Mouse (Mus musculus) hindbrain, postnatal 0 days (tissue): ENCODE data around the gene Wdr27. TPM values are rescaled to one million over a fixed set of nuclear protein-coding genes. Genes with fewer than 3 reads are reported as not detected.

ENCODE experiments used
- ATAC-seq: fragments of 200-750 bp; cut with Nextera tagmentation; 2 replicates; pipeline ENCODE4 v1.8.0; 2017; ENCODE audit warnings: mild to moderate bottlenecking, moderate TSS enrichment, moderate library complexity
- DNase-seq: peaks from one replicate; pipeline ENCODE4 v3.0.0-alpha.2; 2015; ENCODE audit warnings: low spot score
- H3K27ac ChIP-seq: fragments of 300-500 bp; sonication (generic); 2 replicates; pipeline ENCODE4 v1.5.1; 2014; ENCODE audit warnings: mild to moderate bottlenecking
- H3K27me3 ChIP-seq: fragments of 300-500 bp; sonication (generic); 2 replicates; pipeline ENCODE4 v1.6.1; 2014; ENCODE audit warnings: low read length, mixed read lengths; ENCODE audit not compliant: insufficient read depth
- H3K36me3 ChIP-seq: fragments of 300-500 bp; sonication (generic); 2 replicates; pipeline ENCODE4 v1.6.1; 2014; ENCODE audit warnings: low read length, mixed read lengths; ENCODE audit not compliant: insufficient read depth
- H3K4me1 ChIP-seq: fragments of 300-500 bp; sonication (generic); 2 replicates; pipeline ENCODE4 v1.6.1; 2014; ENCODE audit warnings: antibody characterized with exemption, low read length, mixed read lengths; ENCODE audit not compliant: insufficient read depth
- H3K4me2 ChIP-seq: fragments of 300-500 bp; sonication (generic); 2 replicates; pipeline ENCODE4 v1.6.1; 2014; ENCODE audit warnings: low read depth, mild to moderate bottlenecking, low read length, moderate library complexity, mixed read lengths
- H3K4me3 ChIP-seq: fragments of 300-500 bp; sonication (generic); 2 replicates; pipeline ENCODE4 v1.5.1; 2014; ENCODE audit warnings: low read length
- H3K9ac ChIP-seq: fragments of 300-500 bp; sonication (generic); replicated peaks from 2 replicates; pipeline ENCODE4 v1.6.1; 2014; ENCODE audit warnings: mild to moderate bottlenecking, low read length, moderate library complexity, mixed read lengths
- H3K9me3 ChIP-seq: fragments of 300-500 bp; sonication (generic); 2 replicates; pipeline ENCODE4 v1.6.1; 2016; ENCODE audit warnings: low read length, mixed read lengths
- CTCF ChIP-seq: IDR thresholded peaks from 2 replicates; pipeline ENCODE4 v1.5.1; 2016; ENCODE audit warnings: antibody characterized with exemption, control low read depth, low read depth
- WGBS: fragments of 180-500 bp; shearing (Covaris S2); extraction: QIAGEN DNeasy Blood & Tissue Kit; methylation state at CpG from one replicate; pipeline ENCODE4 v1.1.7; 2014; 5-methylcytosine and 5-hydroxymethylcytosine counted together
- polyA plus RNA-seq: library from polyadenylated mRNA; unstranded; fragments of >200 nt; fragmentation: Nextera tagmentation; extraction: Ambion mirVana; gene quantifications from 2 replicates; pipeline ENCODE4 v1.2.1, GENCODE M21; 2015
- total RNA-seq: library from RNA; depleted of rRNA; stranded (reverse); fragments of >200 nt; gene quantifications from 2 replicates; pipeline ENCODE4 v1.2.3, GENCODE M21; 2014; rRNA removed

The Wdr27 gene
- total and polyA plus RNA-seq, 2 experiments from 2014 or later: 1.3 to 11.8 TPM

GRCm38 (mm10) chr17:14779356-14779755, 163.6 kb downstream of the Wdr27 start:
- WGBS: 86% methylated on average over 5 of the region's 5 CpGs
- no peak overlapping the region for H3K27ac ChIP-seq
- H3K4me1 ChIP-seq: no peaks in the 10 kb centered on the region
- H3K4me3 ChIP-seq: no peak overlapping the region
- H3K9me3 ChIP-seq: no peaks in the 10 kb centered on the region
- no peaks in the 10 kb centered on the region for H3K27me3 ChIP-seq
- H3K4me2 ChIP-seq: no peak overlapping the region
- DNase-seq: no peak
- no peak overlapping the region for H3K9ac ChIP-seq
- H3K36me3 ChIP-seq: no peaks in the 10 kb centered on the region
- TF ChIP-seq CTCF: no peak
- no peak for ATAC-seq

- TF ChIP-seq CTCF: no peak
- no peak for DNase-seq
- H3K9ac ChIP-seq: no peak overlapping the region
- no peaks in the 10 kb centered on the region for H3K9me3 ChIP-seq
- WGBS: 75% methylated on average over 4 of the region's 4 CpGs
- no peaks in the 10 kb centered on the region for H3K36me3 ChIP-seq
- ATAC-seq: no peak
- no peak overlapping the region for H3K27ac ChIP-seq
- no peak overlapping the region for H3K4me2 ChIP-seq
- no peak overlapping the region for H3K4me3 ChIP-seq
- no peaks in the 10 kb centered on the region for H3K4me1 ChIP-seq
- no peaks in the 10 kb centered on the region for H3K27me3 ChIP-seq
Measured at GRCm38 (mm10) chr17:14771339-14771738, 171.6 kb downstream of the Wdr27 start.

- Histone ChIP-seq H3K36me3 (no peaks in the 10 kb centered on the region), H3K9ac (no peak overlapping the region), H3K27me3 (no peaks in the 10 kb centered on the region), H3K4me1 (no peaks in the 10 kb centered on the region), H3K4me2 (no peak overlapping the region), H3K27ac (no peak overlapping the region), H3K9me3 (no peaks in the 10 kb centered on the region), H3K4me3 (no peak overlapping the region)
- DNase-seq: no peak
- no peak for TF ChIP-seq CTCF
- WGBS: 72% methylated on average over 5 of the region's 5 CpGs
- no peak for ATAC-seq
Measured at GRCm38 (mm10) chr17:14770377-14770776, 172.6 kb downstream of the Wdr27 start.

Other genes with a start within 250 kb of the Wdr27 start
- 9.8 and 10.8 TPM in 2 replicates for gene Thbs2, start 248.9 kb downstream of the Wdr27 start, total RNA-seq
- gene Thbs2, start 248.9 kb downstream of the Wdr27 start, polyA plus RNA-seq: 5.1 and 5.5 TPM in 2 replicates
- 9.7 and 16.1 TPM in 2 replicates for gene 1600012H06Rik, start within 50 bp of the Wdr27 start, total RNA-seq
- gene 1600012H06Rik, start within 50 bp of the Wdr27 start, polyA plus RNA-seq: 23.9 and 25.4 TPM in 2 replicates
- 35.4 and 38.3 TPM in 2 replicates for gene Phf10, start 18.1 kb upstream of the Wdr27 start, total RNA-seq
- gene Phf10, start 18.1 kb upstream of the Wdr27 start, polyA plus RNA-seq: 12.5 and 15.9 TPM in 2 replicates
- gene 9030025P20Rik, start 35.3 kb upstream of the Wdr27 start, total RNA-seq: 7.4 and 9.8 TPM in 2 replicates
- 8.7 and 8.9 TPM in 2 replicates for gene 9030025P20Rik, start 35.3 kb upstream of the Wdr27 start, polyA plus RNA-seq
- gene Gm3417, start 35.6 kb upstream of the Wdr27 start, total RNA-seq: 1.3 TPM in 1 of 2 replicates, not detected in the other
- 1.3 and 3.3 TPM in 2 replicates for gene Gm3417, start 35.6 kb upstream of the Wdr27 start, polyA plus RNA-seq
- gene Gm3435, start 67.0 kb upstream of the Wdr27 start, total RNA-seq: 0.65 and 7.8 TPM in 2 replicates
- 7.7 and 10.3 TPM in 2 replicates for gene Gm3435, start 67.0 kb upstream of the Wdr27 start, polyA plus RNA-seq
- 37.8 and 44.2 TPM in 2 replicates for gene Ermard, start 98.0 kb upstream of the Wdr27 start, total RNA-seq
- 54.0 and 59.2 TPM in 2 replicates for gene Ermard, start 98.0 kb upstream of the Wdr27 start, polyA plus RNA-seq
- gene Tcte3, start 98.3 kb upstream of the Wdr27 start, total RNA-seq: not detected in 2 replicates
- gene Tcte3, start 98.3 kb upstream of the Wdr27 start, polyA plus RNA-seq: 1.0 and 2.3 TPM in 2 replicates
- gene Gm3448, start 98.4 kb upstream of the Wdr27 start, total RNA-seq: 0.99 and 1.7 TPM in 2 replicates
- 1.4 and 2.3 TPM in 2 replicates for gene Gm3448, start 98.4 kb upstream of the Wdr27 start, polyA plus RNA-seq